Mouse (Mus musculus) CD8-positive naive resting alpha-beta T cell, adult 2 months (primary cell): Measurements from ENCODE around the gene Lrch2.
"Not testable (repeated sequence)": the region's sequence is repeated elsewhere in the genome, so short reads cannot be mapped to it uniquely, and the experiment has no call there.

Experiments
- DNase-seq, 2 experiments: peaks; one replicate each; pipeline ENCODE4 v3.0.0; 2022; ENCODE audit warnings: low read depth in 2 of 2, low spot score in 2 of 2

Gene Lrch2

GRCm38 (mm10) chrX:147553421-147554201 lies at the start of gene Lrch2:
Lrch2 (minus strand) TSS chrX:147554081.
- no peak for DNase-seq

GRCm38 (mm10) chrX:147540934-147541870 lies 12.7 kb downstream of the Lrch2 start:
- no peak for DNase-seq

DNA sequence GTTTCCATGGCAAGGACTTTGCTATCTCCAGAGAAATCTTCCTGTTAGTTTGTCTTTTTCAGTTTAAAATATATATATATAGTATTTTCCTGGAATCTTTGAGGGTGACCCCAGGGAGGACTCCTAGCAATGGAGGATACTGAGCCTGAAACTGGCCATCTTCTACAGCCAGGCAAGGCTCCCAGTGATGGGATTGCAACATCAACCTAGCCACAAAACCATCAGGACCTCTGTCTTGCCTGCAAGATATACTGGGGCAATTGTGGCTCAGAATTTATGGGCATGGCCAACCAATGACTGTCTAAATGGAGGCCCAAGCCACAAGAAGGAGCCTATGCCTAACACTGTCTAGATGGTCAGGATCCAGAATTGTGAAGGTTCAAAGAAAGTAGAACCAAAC lies 15.5 kb downstream of the Lrch2 start:
- no peak for DNase-seq

DNA sequence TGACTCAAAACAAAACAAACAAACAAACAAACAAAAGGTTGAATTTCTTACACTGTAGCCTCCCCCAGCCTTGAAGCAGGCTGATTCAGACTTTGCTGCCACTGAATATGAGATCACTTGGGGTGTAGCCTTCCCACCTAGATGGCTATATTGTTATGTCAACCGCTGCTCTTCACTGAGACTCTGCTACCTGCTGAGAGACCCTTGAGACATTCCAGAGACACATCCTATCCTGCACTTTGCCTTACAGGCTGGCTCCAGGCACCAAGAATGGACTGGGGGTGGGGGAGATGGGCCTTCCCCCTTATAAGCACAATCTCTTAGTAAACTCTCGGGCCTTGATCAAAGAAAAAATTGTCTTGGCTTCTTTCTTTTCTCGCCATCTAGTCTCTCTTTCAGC lies 16.8 kb downstream of the Lrch2 start:
- not testable (repeated sequence) for DNase-seq

DNA sequence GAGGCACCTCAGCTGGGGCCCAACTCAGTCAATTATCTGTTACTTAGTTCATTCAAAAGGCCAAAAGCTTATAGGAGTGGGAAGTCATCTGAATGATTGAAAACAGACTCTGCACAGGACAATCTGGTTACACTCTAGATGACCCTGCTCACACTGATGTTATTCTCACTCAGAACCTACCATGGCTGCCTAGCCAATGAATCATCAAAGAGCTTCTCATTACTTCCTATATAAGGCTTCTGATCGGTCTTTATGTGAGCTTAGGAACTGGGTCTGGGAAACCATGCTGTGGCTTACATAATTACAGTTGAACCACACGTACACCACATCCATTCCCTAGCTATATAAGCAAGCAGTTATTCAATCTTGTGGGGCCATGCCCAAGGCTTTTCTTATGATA lies 18.3 kb downstream of the Lrch2 start:
- DNase-seq: no peak

DNA sequence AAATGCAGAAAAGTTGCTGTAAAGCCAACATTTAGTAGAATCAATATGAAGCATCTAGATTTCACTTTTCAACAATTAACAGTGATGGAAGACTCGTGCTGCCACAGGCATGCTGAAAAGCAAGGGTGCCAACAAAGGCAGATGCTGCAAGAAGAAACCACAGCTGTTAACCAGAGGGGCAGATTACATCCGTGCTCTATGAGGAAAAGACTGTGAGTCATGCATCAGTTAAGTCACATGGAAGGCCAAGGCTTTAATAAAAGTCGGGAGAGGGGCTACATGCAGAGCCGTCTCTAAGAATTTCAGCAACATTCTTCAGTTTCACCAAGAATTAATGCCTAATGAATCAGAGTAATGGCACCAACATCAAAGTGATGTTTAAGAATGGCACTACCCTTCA lies 22.2 kb downstream of the Lrch2 start:
- no peak for DNase-seq

- no peak for DNase-seq
Measured at GRCm38 (mm10) chrX:147527646-147528172, 26.2 kb downstream of the Lrch2 start.

- DNase-seq: no peak
Measured at GRCm38 (mm10) chrX:147489551-147489950, 64.3 kb downstream of the Lrch2 start.

DNA sequence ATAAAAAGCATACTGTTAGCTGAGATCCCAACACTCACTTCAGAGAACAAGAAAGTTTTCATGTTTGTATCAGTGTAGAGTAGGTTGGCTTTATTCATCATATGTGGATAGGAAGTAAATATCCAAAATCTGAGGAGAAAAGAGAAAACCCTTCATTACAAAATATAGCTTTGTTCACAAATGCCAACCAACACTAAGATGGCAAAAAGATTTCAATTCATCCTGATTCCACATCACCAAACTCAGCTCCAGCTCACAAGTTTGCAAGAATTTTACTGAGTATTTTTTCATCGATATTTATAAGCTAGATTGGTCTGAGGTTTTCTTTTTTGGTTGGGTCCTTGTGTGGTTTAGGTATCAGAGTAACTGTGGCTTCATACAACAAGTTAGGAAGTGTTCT lies 100.3 kb downstream of the Lrch2 start, which contains the start of gene Vmn1r239-ps:
Gene Vmn1r239-ps (minus strand): TSS at position 101 of the 400 bp plus-strand sequence.
- not testable (repeated sequence) for DNase-seq

GRCm38 (mm10) chrX:147443386-147443785 lies 110.5 kb downstream of the Lrch2 start:
- DNase-seq: no peak

GRCm38 (mm10) chrX:147435400-147435799 lies 118.5 kb downstream of the Lrch2 start:
- DNase-seq: no peak

GRCm38 (mm10) chrX:147429753-147430152 lies 124.1 kb downstream of the Lrch2 start:
- no peak for DNase-seq

- no peak for DNase-seq
Measured at GRCm38 (mm10) chrX:147429129-147429528, 124.8 kb downstream of the Lrch2 start, which contains the start of gene Il13ra2. Il13ra2 (minus strand) TSS chrX:147429192.
